Mouse (Mus musculus) kidney, postnatal 0 days (tissue): ENCODE data around the gene 4930558K02Rik. TPM values are rescaled to one million over a fixed set of nuclear protein-coding genes. Genes with fewer than 3 reads are reported as not detected.
A peak's percentile ranks its signal among the peaks of the same experiment; 100 is the strongest.

Source experiments
- ATAC-seq: fragments of 200-750 bp; cut with Nextera tagmentation; replicated peaks from 2 replicates; pipeline ENCODE4 v1.8.0; 2017; ENCODE audit warnings: low read depth, moderate number of reproducible peaks, moderate TSS enrichment, moderate library complexity; ENCODE audit not compliant: low FRiP score
- DNase-seq: peaks from one replicate; pipeline ENCODE4 v3.0.0-alpha.2; 2016; ENCODE audit warnings: low spot score
- H3K27ac ChIP-seq: fragments of 300-500 bp; sonication (generic); 2 replicates; pipeline ENCODE4 v1.5.1; 2014; ENCODE audit warnings: mild to moderate bottlenecking
- H3K27me3 ChIP-seq: fragments of 300-500 bp; sonication (generic); 2 replicates; pipeline ENCODE4 v1.6.1; 2014; ENCODE audit warnings: low read length, mixed read lengths; ENCODE audit not compliant: insufficient read depth
- H3K36me3 ChIP-seq: fragments of 300-500 bp; sonication (generic); 2 replicates; pipeline ENCODE4 v1.6.1; 2014; ENCODE audit warnings: low read length, mixed read lengths; ENCODE audit not compliant: insufficient read depth
- H3K4me1 ChIP-seq: fragments of 300-500 bp; sonication (generic); replicated peaks from 2 replicates; pipeline ENCODE4 v1.6.1; 2014; ENCODE audit warnings: antibody characterized with exemption, low read length, mixed read lengths; ENCODE audit not compliant: insufficient read depth
- H3K4me2 ChIP-seq: fragments of 300-500 bp; sonication (generic); 2 replicates; pipeline ENCODE4 v1.6.1; 2014; ENCODE audit warnings: mild to moderate bottlenecking, low read length, moderate library complexity, mixed read lengths
- H3K4me3 ChIP-seq: fragments of 300-500 bp; sonication (generic); replicated peaks from 2 replicates; pipeline ENCODE4 v1.5.1; 2014; ENCODE audit warnings: low read depth, low read length
- H3K9ac ChIP-seq: fragments of 300-500 bp; sonication (generic); 2 replicates; pipeline ENCODE4 v1.6.1; 2014; ENCODE audit warnings: low read depth, low read length
- H3K9me3 ChIP-seq: fragments of 300-500 bp; sonication (generic); replicated peaks from 2 replicates; pipeline ENCODE4 v1.6.1; 2016; ENCODE audit warnings: low read length, inconsistent platforms, mixed read lengths
- CTCF ChIP-seq: IDR thresholded peaks from 2 replicates; pipeline ENCODE4 v1.5.1; 2016; ENCODE audit warnings: antibody characterized with exemption, low read depth, mild to moderate bottlenecking, moderate library complexity
- WGBS: fragments of 180-500 bp; shearing (Covaris S2); extraction: QIAGEN DNeasy Blood & Tissue Kit; methylation state at CpG from one replicate; pipeline ENCODE4 v1.1.7; 2014; 5-methylcytosine and 5-hydroxymethylcytosine counted together
- polyA plus RNA-seq: library from polyadenylated mRNA; unstranded; fragments of >200 nt; fragmentation: Nextera tagmentation; extraction: Ambion mirVana; gene quantifications from 2 replicates; pipeline ENCODE4 v1.2.1, GENCODE M21; 2015

Gene 4930558K02Rik
- polyA plus RNA-seq, 1 experiment from 2014 or later, result not detected

GRCm38 (mm10) chr1:162008208-162008607, 28.8 kb upstream of the 4930558K02Rik start:
- TF ChIP-seq CTCF, result no peak
- Histone ChIP-seq H3K27me3 (no peaks in the 10 kb centered on the region), H3K4me3 (no peak overlapping the region), H3K9me3 (no peaks in the 10 kb centered on the region), H3K9ac (no peak overlapping the region), H3K4me1 (peaks cover 15% of the 10 kb centered on the region), H3K36me3 (no peaks in the 10 kb centered on the region), H3K4me2 (no peak overlapping the region), H3K27ac (peak overlapping the region; percentile 2; the same call in 1 of the 2 replicates)
- WGBS, result 53% methylated on average over 4 of the region's 4 CpGs
- DNase-seq, result no peak
- ATAC-seq, result no peak

GRCm38 (mm10) chr1:162006109-162006508, 26.7 kb upstream of the 4930558K02Rik start:
- no peak overlapping the region for H3K9ac ChIP-seq
- ATAC-seq (no peak), DNase-seq (no peak)
- H3K27ac ChIP-seq, result no peak overlapping the region
- no peak for TF ChIP-seq CTCF
- H3K27me3 ChIP-seq, result no peaks in the 10 kb centered on the region
- H3K4me2 ChIP-seq, result no peak overlapping the region
- H3K9me3 ChIP-seq, result no peaks in the 10 kb centered on the region
- no peaks in the 10 kb centered on the region for H3K36me3 ChIP-seq
- 67% methylated on average over 9 of the region's 9 CpGs for WGBS
- peaks cover 15% of the 10 kb centered on the region for H3K4me1 ChIP-seq
- no peak overlapping the region for H3K4me3 ChIP-seq

- peak overlapping the region; percentile 37; the same call in 1 of the 2 replicates for H3K9ac ChIP-seq
- no peaks in the 10 kb centered on the region for H3K9me3 ChIP-seq
- ATAC-seq (peak; percentile 58), DNase-seq (peak; percentile 94)
- TF ChIP-seq CTCF, result peak; percentile 80
- no peaks in the 10 kb centered on the region for H3K27me3 ChIP-seq
- H3K4me2 ChIP-seq, result peak overlapping the region; percentile 44
- H3K4me1 ChIP-seq, result peaks cover 15% of the 10 kb centered on the region
- WGBS, result 18% methylated on average over 23 of the region's 23 CpGs
- H3K4me3 ChIP-seq, result peak overlapping the region; percentile 8; the same call in 1 of the 2 replicates
- H3K36me3 ChIP-seq, result no peaks in the 10 kb centered on the region
- H3K27ac ChIP-seq, result peak overlapping the region; percentile 79
Measured at GRCm38 (mm10) chr1:162004821-162005770, 25.7 kb upstream of the 4930558K02Rik start.

GRCm38 (mm10) chr1:162004518-162004780, 25.0 kb upstream of the 4930558K02Rik start:
- Histone ChIP-seq H3K4me3 (no peak overlapping the region), H3K9ac (peak overlapping the region; percentile 37; the same call in 1 of the 2 replicates), H3K27ac (peak overlapping the region; percentile 79), H3K36me3 (no peaks in the 10 kb centered on the region), H3K4me1 (peaks cover 15% of the 10 kb centered on the region), H3K9me3 (no peaks in the 10 kb centered on the region), H3K4me2 (no peak overlapping the region), H3K27me3 (no peaks in the 10 kb centered on the region)
- no peak for TF ChIP-seq CTCF
- ATAC-seq (no peak), DNase-seq (peak; percentile 63)
- WGBS, result 16% methylated on average over 7 of the region's 7 CpGs

GRCm38 (mm10) chr1:162003729-162004517, 24.5 kb upstream of the 4930558K02Rik start:
- ATAC-seq (no peak), DNase-seq (no peak)
- Histone ChIP-seq H3K36me3 (no peaks in the 10 kb centered on the region), H3K9me3 (no peaks in the 10 kb centered on the region), H3K9ac (peak overlapping the region; percentile 37; the same call in 1 of the 2 replicates), H3K4me3 (no peak overlapping the region), H3K4me1 (peaks cover 12% of the 10 kb centered on the region), H3K4me2 (no peak overlapping the region), H3K27ac (peak overlapping the region; percentile 79), H3K27me3 (no peaks in the 10 kb centered on the region)
- WGBS, result 61% methylated on average over 14 of the region's 14 CpGs
- TF ChIP-seq CTCF, result no peak

GRCm38 (mm10) chr1:162001328-162001727, 21.9 kb upstream of the 4930558K02Rik start:
- H3K9me3 ChIP-seq, result no peaks in the 10 kb centered on the region
- peaks cover 7% of the 10 kb centered on the region for H3K4me1 ChIP-seq
- DNase-seq (no peak), ATAC-seq (no peak)
- H3K4me3 ChIP-seq, result no peak overlapping the region
- no peak overlapping the region for H3K4me2 ChIP-seq
- WGBS, result 70% methylated on average over 8 of the region's 8 CpGs
- H3K27ac ChIP-seq, result no peak overlapping the region
- H3K36me3 ChIP-seq, result no peaks in the 10 kb centered on the region
- H3K9ac ChIP-seq, result no peak overlapping the region
- TF ChIP-seq CTCF, result no peak
- no peaks in the 10 kb centered on the region for H3K27me3 ChIP-seq
